Mouse (Mus musculus) small intestine, adult 2 months (tissue): ENCODE results near the gene Hdac1.

Experiments used
- CTCF ChIP-seq: fragments of 200-500 bp; IDR thresholded peaks from 2 replicates; pipeline ENCODE4 v1.5.1; 2012; ENCODE audit warnings: low read depth, mild to moderate bottlenecking, control low read depth, inconsistent platforms, low read length, moderate library complexity, mixed read lengths; ENCODE audit not compliant: insufficient replicate concordance, insufficient read length; ENCODE audit errors: extremely low read depth
- POLR2A ChIP-seq: fragments of 200-500 bp; IDR thresholded peaks from 2 replicates; pipeline ENCODE4 v1.6.1; 2012; ENCODE audit warnings: low read depth, mild to moderate bottlenecking, control low read depth, inconsistent platforms, low read length, moderate library complexity

DNA sequence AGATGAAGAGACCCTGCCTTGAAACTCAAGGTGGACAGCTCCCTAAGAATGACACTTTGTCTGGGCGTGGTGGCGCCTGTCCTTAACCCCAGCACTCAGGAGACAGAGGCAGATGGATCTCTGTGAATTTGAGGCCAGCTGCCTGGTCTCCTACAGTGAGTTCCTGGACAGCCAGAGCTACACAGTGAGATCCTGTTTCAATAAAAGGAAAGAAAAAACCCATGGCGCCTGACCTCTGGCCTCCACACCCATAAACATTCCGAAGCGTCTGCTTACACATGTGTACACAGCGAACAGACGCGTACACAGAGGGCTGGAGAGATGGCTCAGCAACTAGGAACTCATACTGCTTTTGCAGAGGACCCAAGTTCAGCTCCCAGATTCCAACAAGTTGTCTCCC lies 21.2 kb upstream of the Hdac1 start:
- no peak for TF ChIP-seq CTCF
- no peak for TF ChIP-seq POLR2A
